Comparison of ENCODE assay signal across 16 mouse cellular contexts in the genomic region with DNA sequence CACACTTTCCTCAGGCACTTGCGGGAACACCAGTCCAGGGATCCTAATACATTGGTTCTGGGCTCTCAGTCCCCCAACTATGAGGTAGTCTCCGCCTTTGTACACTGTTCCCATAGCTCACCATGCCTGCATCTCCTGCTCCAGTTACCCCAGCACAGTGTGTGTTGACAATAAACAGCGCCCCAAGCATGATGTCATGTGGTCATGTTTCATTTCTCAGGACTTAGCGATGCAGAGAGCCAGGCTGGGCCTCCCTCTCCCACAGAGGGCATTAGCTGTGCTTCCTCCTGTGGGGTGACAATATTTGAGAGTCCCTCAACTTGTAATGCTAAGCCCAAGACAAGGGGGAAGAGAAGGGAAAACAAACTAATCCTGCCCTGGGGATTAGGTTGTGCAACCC. TPM values are rescaled to one million over a fixed set of nuclear protein-coding genes. Genes with fewer than 3 reads are reported as not detected.
DNase-seq lines count a peak whose midpoint lies in the region; ATAC-seq lines count a peak whose summit lies in the region.
"Had no signal": no experiment of that assay in that cellular context is flagged by ENCODE, and none has a peak within 500 bp of the region (broad histone marks: within the 10 kb centered on the region; RNA-seq: fewer than 3 reads in every experiment).

No protein-coding gene starts in this region.

- WGBS in embryonic facial prominence, embryonic 12.5 days = 73% methylated on average over 4 of the region's 4 CpGs
- WGBS in embryonic facial prominence, embryonic 10.5 days = 81% methylated on average over 4 of the region's 4 CpGs
- 62% methylated on average over 4 of the region's 4 CpGs for WGBS in kidney, embryonic 16.5 days
- 70% methylated on average over 4 of the region's 4 CpGs for WGBS in embryonic facial prominence, embryonic 14.5 days
- 58% methylated on average over 4 of the region's 4 CpGs for WGBS in limb, embryonic 12.5 days

- DNase-seq in embryonic facial prominence, embryonic 10.5 days (ENCODE audit: low spot score) = no peak
- DNase-seq in kidney, postnatal 36 days = no peak
- DNase-seq in embryonic facial prominence, embryonic 14.5 days (ENCODE audit: low spot score) = peak; percentile 58
- no peak for DNase-seq in layer of hippocampus, postnatal 10 days (ENCODE audit: low spot score in 2 of 2)
- DNase-seq: cerebellum, postnatal 10 days; lung, postnatal 36 days; thymus, postnatal 14 days had no signal

- peaks cover 13% of the 10 kb centered on the region for H3K4me1 ChIP-seq in embryonic facial prominence, embryonic 12.5 days
- H3K4me1 ChIP-seq in embryonic facial prominence, embryonic 10.5 days = peaks cover 36% of the 10 kb centered on the region
- H3K4me1 ChIP-seq in kidney, embryonic 16.5 days (ENCODE audit: insufficient read depth, low read length) = peaks cover 32% of the 10 kb centered on the region
- H3K4me1 ChIP-seq in embryonic facial prominence, embryonic 14.5 days (ENCODE audit: control insufficient read depth, insufficient read depth, low read length) = peaks cover 10% of the 10 kb centered on the region
- H3K4me1 ChIP-seq in limb, embryonic 12.5 days (replicated peaks) = peaks cover 39% of the 10 kb centered on the region
- H3K4me1 ChIP-seq: midbrain, embryonic 15.5 days had no signal

- no peaks in the 10 kb centered on the region for H3K36me3 ChIP-seq in embryonic facial prominence, embryonic 12.5 days
- H3K36me3 ChIP-seq in embryonic facial prominence, embryonic 10.5 days (replicated peaks) = no peaks in the 10 kb centered on the region
- no peaks in the 10 kb centered on the region for H3K36me3 ChIP-seq in kidney, embryonic 16.5 days (ENCODE audit: insufficient read depth, low read length)
- H3K36me3 ChIP-seq in embryonic facial prominence, embryonic 14.5 days (ENCODE audit: control insufficient read depth, insufficient read depth, low read length) = no peaks in the 10 kb centered on the region
- H3K36me3 ChIP-seq in limb, embryonic 12.5 days = no peaks in the 10 kb centered on the region
- H3K36me3 ChIP-seq: embryonic facial prominence, embryonic 13.5 days; G1E; midbrain, embryonic 15.5 days; neural tube, embryonic 13.5 days had no signal

- H3K4me2 ChIP-seq in embryonic facial prominence, embryonic 12.5 days (replicated peaks) = no peak overlapping the region
- H3K4me2 ChIP-seq in kidney, embryonic 16.5 days (replicated peaks; ENCODE audit: low read depth, low read length) = no peak overlapping the region
- H3K4me2 ChIP-seq in embryonic facial prominence, embryonic 14.5 days (ENCODE audit: low read depth, low read length) = no peak overlapping the region
- H3K4me2 ChIP-seq in limb, embryonic 12.5 days = no peak overlapping the region
- H3K4me2 ChIP-seq: embryonic facial prominence, embryonic 13.5 days; midbrain, embryonic 15.5 days; neural tube, embryonic 13.5 days had no signal

- ATAC-seq in embryonic facial prominence, embryonic 12.5 days (ENCODE audit: insufficient number of reproducible peaks, insufficient read depth, low FRiP score, low TSS enrichment) = no peak
- 0 out of 2 replicates have a peak, but pooled peaks have one; percentile 21 for ATAC-seq in kidney, embryonic 16.5 days (ENCODE audit: low FRiP score, low TSS enrichment)
- peak; percentile 95 for ATAC-seq in embryonic facial prominence, embryonic 14.5 days (ENCODE audit: low read depth)
- no peak; the same call in 1 of the 2 replicates for ATAC-seq in limb, embryonic 12.5 days (ENCODE audit: insufficient number of reproducible peaks, insufficient read depth, low FRiP score, low TSS enrichment, low read depth)
- ATAC-seq in activated CD4-positive, CD25-positive, alpha-beta regulatory T cell, adult 4 months = no peak
- ATAC-seq: midbrain, embryonic 15.5 days had no signal

- H3K9ac ChIP-seq in embryonic facial prominence, embryonic 12.5 days = no peak overlapping the region
- no peak overlapping the region for H3K9ac ChIP-seq in kidney, embryonic 16.5 days (replicated peaks; ENCODE audit: low read length)
- H3K9ac ChIP-seq in embryonic facial prominence, embryonic 14.5 days (ENCODE audit: low read depth, low read length) = no peak overlapping the region
- H3K9ac ChIP-seq in limb, embryonic 12.5 days (replicated peaks) = no peak overlapping the region
- H3K9ac ChIP-seq: embryonic facial prominence, embryonic 13.5 days; liver, embryonic 14.5 days; midbrain, embryonic 15.5 days; neural tube, embryonic 13.5 days had no signal

- no peak overlapping the region for H3K4me3 ChIP-seq in embryonic facial prominence, embryonic 12.5 days
- H3K4me3 ChIP-seq in embryonic facial prominence, embryonic 10.5 days = no peak overlapping the region
- H3K4me3 ChIP-seq in kidney, embryonic 16.5 days (ENCODE audit: low read length) = no peak overlapping the region
- no peak overlapping the region for H3K4me3 ChIP-seq in embryonic facial prominence, embryonic 14.5 days (ENCODE audit: low read depth, low read length)
- no peak overlapping the region for H3K4me3 ChIP-seq in limb, embryonic 12.5 days (replicated peaks)
- H3K4me3 ChIP-seq: embryonic facial prominence, embryonic 13.5 days; midbrain, embryonic 15.5 days; neural tube, embryonic 13.5 days had no signal

- no peaks in the 10 kb centered on the region for H3K27me3 ChIP-seq in embryonic facial prominence, embryonic 12.5 days
- no peaks in the 10 kb centered on the region for H3K27me3 ChIP-seq in embryonic facial prominence, embryonic 10.5 days (replicated peaks; ENCODE audit: low read depth, poor library complexity, severe bottlenecking)
- H3K27me3 ChIP-seq in kidney, embryonic 16.5 days (ENCODE audit: insufficient read depth, low read length) = no peaks in the 10 kb centered on the region
- H3K27me3 ChIP-seq in embryonic facial prominence, embryonic 14.5 days (replicated peaks; ENCODE audit: control insufficient read depth, insufficient read depth, low read length) = no peaks in the 10 kb centered on the region
- no peaks in the 10 kb centered on the region for H3K27me3 ChIP-seq in limb, embryonic 12.5 days
- H3K27me3 ChIP-seq: embryonic facial prominence, embryonic 13.5 days; midbrain, embryonic 15.5 days; neural tube, embryonic 13.5 days had no signal

- H3K27ac ChIP-seq in embryonic facial prominence, embryonic 12.5 days = 0 out of 2 replicates have a peak overlapping the region, but pooled peaks have one; percentile 7
- H3K27ac ChIP-seq in embryonic facial prominence, embryonic 10.5 days (replicated peaks) = no peak overlapping the region
- H3K27ac ChIP-seq in kidney, embryonic 16.5 days (ENCODE audit: low read length) = peak overlapping the region; percentile 87
- H3K27ac ChIP-seq in embryonic facial prominence, embryonic 14.5 days (replicated peaks; ENCODE audit: low read depth, low read length) = no peak overlapping the region
- H3K27ac ChIP-seq in limb, embryonic 12.5 days = 0 out of 2 replicates have a peak overlapping the region, but pooled peaks have one; percentile 84
- H3K27ac ChIP-seq: embryonic facial prominence, embryonic 13.5 days; liver, embryonic 14.5 days; midbrain, embryonic 15.5 days; neural tube, embryonic 13.5 days had no signal

- no peaks in the 10 kb centered on the region for H3K9me3 ChIP-seq in embryonic facial prominence, embryonic 12.5 days
- peaks cover 6% of the 10 kb centered on the region; the same call in 1 of the 2 replicates for H3K9me3 ChIP-seq in embryonic facial prominence, embryonic 10.5 days
- H3K9me3 ChIP-seq in kidney, embryonic 16.5 days (ENCODE audit: low read length) = no peaks in the 10 kb centered on the region
- no peaks in the 10 kb centered on the region for H3K9me3 ChIP-seq in embryonic facial prominence, embryonic 14.5 days (ENCODE audit: control insufficient read depth, low read length)
- 0 out of 2 replicates have a peak, but pooled peaks cover 5% of the 10 kb centered on the region for H3K9me3 ChIP-seq in limb, embryonic 12.5 days
- H3K9me3 ChIP-seq: G1E; midbrain, embryonic 15.5 days; neural tube, embryonic 13.5 days had no signal

RNA-seq across cellular contexts. Expression of a gene that starts 1.2 kb away (rescaled TPM):
- polyA plus RNA-seq in embryonic facial prominence, embryonic 12.5 days (2016; fragmentation: Nextera tagmentation; extraction: Ambion mirVana) = 1.9 TPM in 2 replicates
- polyA plus RNA-seq in embryonic facial prominence, embryonic 10.5 days (2016; fragmentation: Nextera tagmentation; extraction: Ambion mirVana) = 1.8 and 2.4 TPM in 2 replicates
- polyA plus RNA-seq in kidney, embryonic 16.5 days (2015; fragmentation: Nextera tagmentation; extraction: Ambion mirVana) = 15.6 and 16.5 TPM in 2 replicates
- 3.8 and 6.0 TPM in 2 replicates for polyA plus RNA-seq in embryonic facial prominence, embryonic 14.5 days (2014; fragmentation: Nextera tagmentation; extraction: Ambion mirVana)
- 7.5 and 8.0 TPM in 2 replicates for polyA plus RNA-seq in limb, embryonic 12.5 days (2016; fragmentation: Nextera tagmentation; extraction: Ambion mirVana)
- total RNA-seq in layer of hippocampus, postnatal 10 days (2021) = under 1 TPM; 0.31 to 0.50 TPM
- polyA plus RNA-seq in activated CD4-positive, CD25-positive, alpha-beta regulatory T cell, adult 4 months (2017; shearing (Covaris generic)) = under 1 TPM in 1 of 2 experiments, not detected in 1; 0.13 TPM
- total RNA-seq: G1E had no signal
- polyA plus RNA-seq: G1E had no signal

Comparison
In these comparisons a context has a peak if more than half of its experiments do, and no peak if none do; other contexts are left out.
1. ATAC-seq: peak in kidney, embryonic 16.5 days (single experiment) and embryonic facial prominence, embryonic 14.5 days (single experiment); none in embryonic facial prominence, embryonic 12.5 days (single experiment), limb, embryonic 12.5 days (single experiment) and activated CD4-positive, CD25-positive, alpha-beta regulatory T cell, adult 4 months (single experiment).
2. H3K27ac ChIP-seq: peak in embryonic facial prominence, embryonic 12.5 days (single experiment), kidney, embryonic 16.5 days (single experiment) and limb, embryonic 12.5 days (single experiment); none in embryonic facial prominence, embryonic 10.5 days (single experiment) and embryonic facial prominence, embryonic 14.5 days (single experiment).